Mouse (Mus musculus) kidney, postnatal 4 days (tissue): ENCODE measurements around the gene Atp6v0a4.

Source experiments
- DNase-seq, 2 experiments: peaks; one replicate each; pipeline ENCODE4 v3.0.0; 2021; ENCODE audit warnings: mixed read lengths in 2 of 2

Atp6v0a4 gene

GRCm38 (mm10) chr6:38124207-38124835 lies at the start of gene Atp6v0a4:
Gene Atp6v0a4 (minus strand): TSS chr6:38124586.
- DNase-seq: peak in 1 of 2 experiments; percentile 60

GRCm38 (mm10) chr6:38165385-38165784 lies 41.0 kb upstream of the Atp6v0a4 start:
- peak in 1 of 2 experiments; percentile 14 for DNase-seq

GRCm38 (mm10) chr6:38164705-38165104 lies 40.3 kb upstream of the Atp6v0a4 start:
- DNase-seq: no peak

- DNase-seq: no peak
Measured at GRCm38 (mm10) chr6:38162825-38163504, 38.6 kb upstream of the Atp6v0a4 start.

- DNase-seq: no peak
Measured at GRCm38 (mm10) chr6:38160556-38160955, 36.2 kb upstream of the Atp6v0a4 start.

- peak; percentile 92 to 93 for DNase-seq
Measured at GRCm38 (mm10) chr6:38160102-38160501, 35.7 kb upstream of the Atp6v0a4 start.

GRCm38 (mm10) chr6:38159576-38159975 lies 35.2 kb upstream of the Atp6v0a4 start:
- DNase-seq: no peak

- peak in 1 of 2 experiments; percentile 30 for DNase-seq
Measured at GRCm38 (mm10) chr6:38157925-38158324, 33.5 kb upstream of the Atp6v0a4 start.

- DNase-seq: no peak
Measured at GRCm38 (mm10) chr6:38156204-38156603, 31.8 kb upstream of the Atp6v0a4 start.

GRCm38 (mm10) chr6:38152305-38152704 lies 27.9 kb upstream of the Atp6v0a4 start:
- DNase-seq: no peak

GRCm38 (mm10) chr6:38149483-38149882 lies 25.1 kb upstream of the Atp6v0a4 start:
- DNase-seq: no peak

GRCm38 (mm10) chr6:38148626-38149025 lies 24.2 kb upstream of the Atp6v0a4 start:
- no peak for DNase-seq

GRCm38 (mm10) chr6:38147301-38147700 lies 22.9 kb upstream of the Atp6v0a4 start:
- peak in 1 of 2 experiments; percentile 19 for DNase-seq

GRCm38 (mm10) chr6:38145463-38146065 lies 21.2 kb upstream of the Atp6v0a4 start:
- peak; percentile 52 to 66 for DNase-seq

- DNase-seq: peak; percentile 76 to 86
Measured at GRCm38 (mm10) chr6:38144161-38144998, 20.0 kb upstream of the Atp6v0a4 start.

- peak in 1 of 2 experiments; percentile 14 for DNase-seq
Measured at GRCm38 (mm10) chr6:38140402-38140801, 16.0 kb upstream of the Atp6v0a4 start.

- DNase-seq: no peak
Measured at GRCm38 (mm10) chr6:38139086-38139485, 14.7 kb upstream of the Atp6v0a4 start.

- DNase-seq: no peak
Measured at GRCm38 (mm10) chr6:38134806-38135559, 10.6 kb upstream of the Atp6v0a4 start.

GRCm38 (mm10) chr6:38131801-38132231 lies 7.4 kb upstream of the Atp6v0a4 start:
- DNase-seq: peak; percentile 44 to 59

- DNase-seq: no peak
Measured at GRCm38 (mm10) chr6:38129883-38130282, 5.5 kb upstream of the Atp6v0a4 start.

GRCm38 (mm10) chr6:38128115-38128514 lies 3.7 kb upstream of the Atp6v0a4 start:
- DNase-seq: peak in 1 of 2 experiments; percentile 47

- DNase-seq: no peak
Measured at GRCm38 (mm10) chr6:38125462-38125861, 1.1 kb upstream of the Atp6v0a4 start.
